Mouse (Mus musculus) testis, adult 2 months (tissue): ENCODE results near the gene Prkcb.

Source experiments
- CTCF ChIP-seq: fragments of 200-500 bp; IDR thresholded peaks from 2 replicates; pipeline ENCODE4 v1.5.1; 2012; ENCODE audit warnings: low read depth, mild to moderate bottlenecking, inconsistent platforms, low read length, moderate library complexity; ENCODE audit not compliant: control insufficient read depth, insufficient read depth, insufficient replicate concordance
- POLR2A ChIP-seq: fragments of 200-500 bp; IDR thresholded peaks from 2 replicates; pipeline ENCODE4 v1.6.1; 2012; ENCODE audit warnings: low read depth, mild to moderate bottlenecking, inconsistent platforms, low read length, moderate library complexity; ENCODE audit not compliant: control insufficient read depth

- TF ChIP-seq CTCF (no peak), POLR2A (no peak)
These were observed 286.5 kb downstream of the Prkcb start for GRCm38 (mm10) chr7:122575056-122575455.
